Mouse (Mus musculus): Measurements from ENCODE around the gene Glrb. TPM values are rescaled to one million over a fixed set of nuclear protein-coding genes. Genes with fewer than 3 reads are reported as not detected.
A peak's percentile ranks its signal among the peaks of the same experiment; 100 is the strongest.

The Glrb gene
- polyA plus RNA-seq, 1 experiment from 2014 or later, result 3.9 TPM

- Histone ChIP-seq H3K27me3 (replicated peaks) (no peaks in the 10 kb centered on the region), H3K27ac (no peak overlapping the region), H3K9me3 (no peaks in the 10 kb centered on the region), H3K9ac (no peak overlapping the region), H3K4me1 (replicated peaks) (no peaks in the 10 kb centered on the region), H3K4me2 (replicated peaks) (no peak overlapping the region), H3K36me3 (no peaks in the 10 kb centered on the region), H3K4me3 (replicated peaks) (no peak overlapping the region)
- ATAC-seq, result no peak
- WGBS, result 91% methylated on average over 7 of the region's 7 CpGs
Measured at GRCm38 (mm10) chr3:80874690-80875353, 38.6 kb downstream of the Glrb start.

- Histone ChIP-seq H3K4me3 (replicated peaks) (no peak overlapping the region), H3K27ac (no peak overlapping the region), H3K9ac (no peak overlapping the region), H3K9me3 (no peaks in the 10 kb centered on the region), H3K27me3 (replicated peaks) (no peaks in the 10 kb centered on the region), H3K36me3 (no peaks in the 10 kb centered on the region), H3K4me2 (replicated peaks) (no peak overlapping the region), H3K4me1 (replicated peaks) (no peaks in the 10 kb centered on the region)
- ATAC-seq, result no peak
- WGBS, result 43% methylated on average over 5 of the region's 5 CpGs
Measured at GRCm38 (mm10) chr3:80874081-80874480, 39.4 kb downstream of the Glrb start.

- H3K4me3 ChIP-seq (replicated peaks), result no peak overlapping the region
- H3K9me3 ChIP-seq, result no peaks in the 10 kb centered on the region
- no peak overlapping the region for H3K4me2 ChIP-seq (replicated peaks)
- no peak overlapping the region for H3K9ac ChIP-seq
- H3K27me3 ChIP-seq (replicated peaks), result no peaks in the 10 kb centered on the region
- WGBS, result 88% methylated on average over 1 of the region's 1 CpGs
- no peak overlapping the region for H3K27ac ChIP-seq
- H3K36me3 ChIP-seq, result no peaks in the 10 kb centered on the region
- H3K4me1 ChIP-seq (replicated peaks), result no peaks in the 10 kb centered on the region
- ATAC-seq, result no peak
Measured at GRCm38 (mm10) chr3:80871472-80872171, 41.8 kb downstream of the Glrb start.

- no peaks in the 10 kb centered on the region for H3K27me3 ChIP-seq (replicated peaks)
- no peak for ATAC-seq
- 82% methylated on average over 3 of the region's 3 CpGs for WGBS
- no peaks in the 10 kb centered on the region for H3K4me1 ChIP-seq (replicated peaks)
- H3K36me3 ChIP-seq, result no peaks in the 10 kb centered on the region
- H3K4me3 ChIP-seq (replicated peaks), result no peak overlapping the region
- no peak overlapping the region for H3K27ac ChIP-seq
- no peaks in the 10 kb centered on the region for H3K9me3 ChIP-seq
- H3K9ac ChIP-seq, result no peak overlapping the region
- no peak overlapping the region for H3K4me2 ChIP-seq (replicated peaks)
Measured at GRCm38 (mm10) chr3:80867328-80867727, 46.1 kb downstream of the Glrb start.

- no peaks in the 10 kb centered on the region for H3K27me3 ChIP-seq (replicated peaks)
- ATAC-seq, result no peak
- no peak overlapping the region for H3K27ac ChIP-seq
- H3K9me3 ChIP-seq, result no peaks in the 10 kb centered on the region
- H3K4me1 ChIP-seq (replicated peaks), result no peaks in the 10 kb centered on the region
- H3K4me3 ChIP-seq (replicated peaks), result no peak overlapping the region
- 64% methylated on average over 3 of the region's 3 CpGs for WGBS
- no peak overlapping the region for H3K9ac ChIP-seq
- no peak overlapping the region for H3K4me2 ChIP-seq (replicated peaks)
- no peaks in the 10 kb centered on the region for H3K36me3 ChIP-seq
Measured at GRCm38 (mm10) chr3:80852912-80853507, 60.5 kb downstream of the Glrb start.

GRCm38 (mm10) chr3:80850947-80851346, 62.5 kb downstream of the Glrb start:
- ATAC-seq, result no peak
- Histone ChIP-seq H3K4me2 (replicated peaks) (no peak overlapping the region), H3K9me3 (no peaks in the 10 kb centered on the region), H3K36me3 (no peaks in the 10 kb centered on the region), H3K4me1 (replicated peaks) (no peaks in the 10 kb centered on the region), H3K27me3 (replicated peaks) (no peaks in the 10 kb centered on the region), H3K27ac (no peak overlapping the region), H3K4me3 (replicated peaks) (no peak overlapping the region), H3K9ac (no peak overlapping the region)
- 78% methylated on average over 10 of the region's 10 CpGs for WGBS

- ATAC-seq, result peak; percentile 58; the same call in 1 of the 2 replicates
- Histone ChIP-seq H3K9me3 (no peaks in the 10 kb centered on the region), H3K4me3 (replicated peaks) (no peak overlapping the region), H3K4me2 (replicated peaks) (no peak overlapping the region), H3K4me1 (replicated peaks) (no peaks in the 10 kb centered on the region), H3K27ac (no peak overlapping the region), H3K9ac (no peak overlapping the region), H3K27me3 (replicated peaks) (no peaks in the 10 kb centered on the region), H3K36me3 (no peaks in the 10 kb centered on the region)
- WGBS, result 74% methylated on average over 2 of the region's 2 CpGs
Measured at GRCm38 (mm10) chr3:80845634-80846033, 67.8 kb downstream of the Glrb start.

- Histone ChIP-seq H3K4me1 (replicated peaks) (no peaks in the 10 kb centered on the region), H3K4me3 (replicated peaks) (no peak overlapping the region), H3K36me3 (no peaks in the 10 kb centered on the region), H3K4me2 (replicated peaks) (no peak overlapping the region), H3K9me3 (no peaks in the 10 kb centered on the region), H3K27ac (no peak overlapping the region), H3K27me3 (replicated peaks) (no peaks in the 10 kb centered on the region), H3K9ac (no peak overlapping the region)
- 72% methylated on average over 5 of the region's 5 CpGs for WGBS
- no peak for ATAC-seq
Measured at GRCm38 (mm10) chr3:80839845-80840244, 73.6 kb downstream of the Glrb start.

- Histone ChIP-seq H3K36me3 (no peaks in the 10 kb centered on the region), H3K9me3 (no peaks in the 10 kb centered on the region), H3K27me3 (replicated peaks) (no peaks in the 10 kb centered on the region), H3K27ac (no peak overlapping the region), H3K9ac (no peak overlapping the region), H3K4me1 (replicated peaks) (no peaks in the 10 kb centered on the region), H3K4me3 (replicated peaks) (no peak overlapping the region), H3K4me2 (replicated peaks) (no peak overlapping the region)
- no peak for ATAC-seq
- WGBS, result 40% methylated on average over 3 of the region's 3 CpGs
Measured at GRCm38 (mm10) chr3:80837583-80837982, 75.9 kb downstream of the Glrb start.

GRCm38 (mm10) chr3:80823975-80824374, 89.5 kb downstream of the Glrb start:
- Histone ChIP-seq H3K4me3 (replicated peaks) (no peak overlapping the region), H3K27me3 (replicated peaks) (no peaks in the 10 kb centered on the region)
- 82% methylated on average over 1 of the region's 1 CpGs for WGBS

GRCm38 (mm10) chr3:80818619-80819018, 94.8 kb downstream of the Glrb start:
- no peak overlapping the region for H3K9ac ChIP-seq
- no peak for ATAC-seq
- no peaks in the 10 kb centered on the region for H3K4me1 ChIP-seq (replicated peaks)
- H3K4me3 ChIP-seq (replicated peaks), result no peak overlapping the region
- H3K9me3 ChIP-seq, result no peaks in the 10 kb centered on the region
- no peak overlapping the region for H3K27ac ChIP-seq
- H3K27me3 ChIP-seq (replicated peaks), result no peaks in the 10 kb centered on the region
- no peak overlapping the region for H3K4me2 ChIP-seq (replicated peaks)
- H3K36me3 ChIP-seq, result no peaks in the 10 kb centered on the region
- WGBS, result 95% methylated on average over 1 of the region's 1 CpGs

More at GRCm38 (mm10) chr3:80823975-80824374, 89.5 kb downstream of the Glrb start:
- no peak overlapping the region for H3K27ac ChIP-seq
- no peak for ATAC-seq
- no peaks in the 10 kb centered on the region for H3K4me1 ChIP-seq (replicated peaks)
- no peak overlapping the region for H3K4me2 ChIP-seq (replicated peaks)
- H3K9ac ChIP-seq, result no peak overlapping the region
- no peaks in the 10 kb centered on the region for H3K36me3 ChIP-seq
- H3K9me3 ChIP-seq, result no peaks in the 10 kb centered on the region

- no peaks in the 10 kb centered on the region for H3K27me3 ChIP-seq (replicated peaks)
- H3K9ac ChIP-seq, result no peak overlapping the region
- no peak for ATAC-seq
Measured at GRCm38 (mm10) chr3:80813734-80814133, 99.7 kb downstream of the Glrb start.

GRCm38 (mm10) chr3:80812237-80812636, 101.2 kb downstream of the Glrb start:
- no peaks in the 10 kb centered on the region for H3K27me3 ChIP-seq (replicated peaks)
- no peaks in the 10 kb centered on the region for H3K4me1 ChIP-seq (replicated peaks)
- H3K4me3 ChIP-seq (replicated peaks), result no peak overlapping the region
- ATAC-seq, result no peak
- no peaks in the 10 kb centered on the region for H3K36me3 ChIP-seq
- no peaks in the 10 kb centered on the region for H3K9me3 ChIP-seq
- no peak overlapping the region for H3K4me2 ChIP-seq (replicated peaks)
- H3K9ac ChIP-seq, result no peak overlapping the region
- H3K27ac ChIP-seq, result no peak overlapping the region
- WGBS, result 86% methylated on average over 3 of the region's 3 CpGs

More at GRCm38 (mm10) chr3:80813734-80814133, 99.7 kb downstream of the Glrb start:
- Histone ChIP-seq H3K4me3 (replicated peaks) (no peak overlapping the region), H3K4me1 (replicated peaks) (no peaks in the 10 kb centered on the region), H3K4me2 (replicated peaks) (no peak overlapping the region), H3K36me3 (no peaks in the 10 kb centered on the region), H3K9me3 (no peaks in the 10 kb centered on the region), H3K27ac (no peak overlapping the region)

Measured in intestine, embryonic 15.5 days (tissue).